Mouse (Mus musculus): Measurements from ENCODE around the gene Olfr959. TPM values are rescaled to one million over a fixed set of nuclear protein-coding genes. Genes with fewer than 3 reads are reported as not detected.

Olfr959 gene
- polyA plus RNA-seq (2012; ENCODE audit: low replicate concordance): not detected in 2 replicates

GRCm38 (mm10) chr9:39575469-39575868, at the start of gene Olfr959:
Olfr959 (minus strand) TSS chr9:39575569.

GRCm38 (mm10) chr9:39621073-39621472, 45.7 kb upstream of the Olfr959 start, which contains the start of gene Olfr960:
Olfr960 (plus strand) TSS chr9:39621373.

GRCm38 (mm10) chr9:39610355-39610754, 35.0 kb upstream of the Olfr959 start, which contains the start of gene Olfr148:
Olfr148 (plus strand) TSS chr9:39610655.

GRCm38 (mm10) chr9:39603999-39604453, 28.7 kb upstream of the Olfr959 start, which contains the start of gene AW551984:
AW551984 (minus strand) TSS chr9:39604403.

GRCm38 (mm10) chr9:39553946-39554345, 21.4 kb downstream of the Olfr959 start, which contains the start of gene Olfr958:
Olfr958 (minus strand) TSS chr9:39554054.

Other genes starting within 250 kb of the Olfr959 start
- not detected in 2 replicates for gene Olfr948, start 249.5 kb downstream of the Olfr959 start, polyA plus RNA-seq (2012; ENCODE audit: low replicate concordance)
- gene Olfr951, start 188.2 kb downstream of the Olfr959 start, polyA plus RNA-seq (2012; ENCODE audit: low replicate concordance): not detected in 2 replicates
- not detected in 2 replicates for gene Olfr952, start 148.4 kb downstream of the Olfr959 start, polyA plus RNA-seq (2012; ENCODE audit: low replicate concordance)
- gene Olfr954, start 118.9 kb downstream of the Olfr959 start, polyA plus RNA-seq (2012; ENCODE audit: low replicate concordance): not detected in 2 replicates
- not detected in 2 replicates for gene Olfr955, start 103.6 kb downstream of the Olfr959 start, polyA plus RNA-seq (2012; ENCODE audit: low replicate concordance)
- gene Olfr44, start 81.6 kb downstream of the Olfr959 start, polyA plus RNA-seq (2012; ENCODE audit: low replicate concordance): not detected in 2 replicates
- not detected in 2 replicates for gene Olfr957, start 59.8 kb downstream of the Olfr959 start, polyA plus RNA-seq (2012; ENCODE audit: low replicate concordance)
- not detected in 2 replicates for gene Olfr958, start 21.5 kb downstream of the Olfr959 start, polyA plus RNA-seq (2012; ENCODE audit: low replicate concordance)
- not detected in 2 replicates for gene AW551984, start 28.8 kb upstream of the Olfr959 start, polyA plus RNA-seq (2012; ENCODE audit: low replicate concordance)
- gene Olfr148, start 35.1 kb upstream of the Olfr959 start, polyA plus RNA-seq (2012; ENCODE audit: low replicate concordance): not detected in 2 replicates
- not detected in 2 replicates for gene Olfr960, start 45.8 kb upstream of the Olfr959 start, polyA plus RNA-seq (2012; ENCODE audit: low replicate concordance)
- not detected in 2 replicates for gene Olfr961, start 69.5 kb upstream of the Olfr959 start, polyA plus RNA-seq (2012; ENCODE audit: low replicate concordance)
- not detected in 2 replicates for gene Olfr963, start 91.6 kb upstream of the Olfr959 start, polyA plus RNA-seq (2012; ENCODE audit: low replicate concordance)
- gene Olfr149, start 131.5 kb upstream of the Olfr959 start, polyA plus RNA-seq (2012; ENCODE audit: low replicate concordance): not detected in 2 replicates
- not detected in 2 replicates for gene Olfr965, start 135.8 kb upstream of the Olfr959 start, polyA plus RNA-seq (2012; ENCODE audit: low replicate concordance)
- not detected in 2 replicates for gene Olfr150, start 155.4 kb upstream of the Olfr959 start, polyA plus RNA-seq (2012; ENCODE audit: low replicate concordance)
- not detected in 2 replicates for gene Olfr967, start 170.7 kb upstream of the Olfr959 start, polyA plus RNA-seq (2012; ENCODE audit: low replicate concordance)
- not detected in 2 replicates for gene Olfr968, start 207.7 kb upstream of the Olfr959 start, polyA plus RNA-seq (2012; ENCODE audit: low replicate concordance)
- gene Olfr969, start 215.4 kb upstream of the Olfr959 start, polyA plus RNA-seq (2012; ENCODE audit: low replicate concordance): not detected in 2 replicates
- gene Olfr970, start 233.3 kb upstream of the Olfr959 start, polyA plus RNA-seq (2012; ENCODE audit: low replicate concordance): not detected in 2 replicates